Mouse (Mus musculus) 416B (cell line): ENCODE results near the gene Aimp1.

Source experiments
- DNase-seq: peaks from one replicate; pipeline ENCODE4 v3.0.0; 2011; ENCODE audit warnings: low read depth

Aimp1 gene

GRCm38 (mm10) chr3:132684231-132684928 lies at the start of gene Aimp1:
Aimp1 (minus strand) TSS chr3:132684370.
- DNase-seq = peak; percentile 46

DNA sequence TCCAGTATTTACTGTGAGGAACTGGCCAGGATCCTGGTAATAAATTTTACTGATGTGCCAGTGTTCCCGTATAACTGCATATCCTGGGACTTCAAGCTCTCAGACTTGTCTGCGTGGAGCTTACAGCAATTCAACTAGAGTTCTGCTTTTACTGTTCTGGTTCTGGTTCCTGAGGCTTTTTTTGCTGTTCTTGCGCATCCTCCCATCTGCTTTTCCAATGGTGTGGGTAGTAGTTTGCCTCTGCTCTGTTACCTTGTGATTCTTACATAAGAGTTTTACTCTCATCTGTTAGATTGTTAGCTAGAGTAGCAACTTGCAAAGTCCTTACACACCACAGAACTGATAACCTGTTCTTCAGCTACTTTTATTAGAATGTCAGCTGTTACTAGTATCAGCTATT lies 40.2 kb upstream of the Aimp1 start:
- DNase-seq = no peak

- no peak for DNase-seq
These were observed 33.1 kb upstream of the Aimp1 start for GRCm38 (mm10) chr3:132717316-132717715.

- DNase-seq = no peak
These were observed 29.7 kb upstream of the Aimp1 start for GRCm38 (mm10) chr3:132713913-132714312.

GRCm38 (mm10) chr3:132706977-132707376 lies 22.8 kb upstream of the Aimp1 start:
- no peak for DNase-seq

- DNase-seq = no peak
These were observed 20.0 kb upstream of the Aimp1 start for GRCm38 (mm10) chr3:132704216-132704615.

- DNase-seq = peak; percentile 64
These were observed 17.2 kb upstream of the Aimp1 start for GRCm38 (mm10) chr3:132701368-132701767.

DNA sequence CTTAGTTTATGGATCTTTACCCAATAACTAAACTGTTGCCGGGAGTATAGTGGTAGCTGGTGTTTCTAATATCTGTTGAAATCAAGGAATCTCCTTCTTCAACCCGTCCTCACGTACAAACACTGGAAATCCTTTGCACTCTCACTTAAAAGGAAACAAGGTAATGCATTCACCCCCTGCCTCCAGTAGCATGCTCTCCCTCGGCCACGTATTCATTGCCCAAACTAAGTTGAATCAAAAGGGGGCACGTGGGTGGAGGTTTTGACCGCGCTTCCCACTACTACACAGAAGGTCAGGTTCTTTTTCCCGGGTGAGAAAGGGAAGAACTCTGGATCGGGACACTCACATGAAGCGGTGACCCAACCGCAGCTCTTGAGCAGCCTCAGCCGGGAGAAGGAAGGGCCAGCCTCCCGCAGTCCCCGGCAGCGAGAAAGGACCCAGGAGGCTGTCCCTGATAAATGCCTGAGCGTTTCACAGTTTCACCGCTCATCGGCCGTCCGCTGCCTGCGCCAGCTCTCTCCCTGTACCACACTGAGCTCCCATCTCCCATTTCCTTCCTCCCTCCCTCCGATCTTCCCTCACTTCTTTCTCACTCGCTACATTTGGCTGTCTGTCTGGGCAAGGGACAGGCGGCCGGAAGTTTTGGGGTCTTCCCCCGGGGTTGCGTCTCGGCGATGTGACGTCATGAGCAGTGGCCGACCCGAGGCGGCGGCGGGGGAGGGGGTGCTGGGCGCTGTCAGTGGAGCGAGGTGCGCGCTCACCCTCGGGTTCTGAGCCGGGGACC lies 531 bp downstream of the Aimp1 start, which contains the start of gene Tbck:
Tbck (plus strand) TSS at position 698 of the 784 bp plus-strand sequence.
- peak; percentile 93 for DNase-seq

- DNase-seq = no peak
These were observed 6.7 kb downstream of the Aimp1 start for GRCm38 (mm10) chr3:132677494-132677893.

- no peak for DNase-seq
These were observed 28.2 kb downstream of the Aimp1 start for GRCm38 (mm10) chr3:132655955-132656354.

- no peak for DNase-seq
These were observed 30.2 kb downstream of the Aimp1 start for GRCm38 (mm10) chr3:132653959-132654358.

GRCm38 (mm10) chr3:132651776-132652175 lies 32.4 kb downstream of the Aimp1 start:
- DNase-seq = no peak

GRCm38 (mm10) chr3:132650191-132650590 lies 34.0 kb downstream of the Aimp1 start:
- no peak for DNase-seq

DNA sequence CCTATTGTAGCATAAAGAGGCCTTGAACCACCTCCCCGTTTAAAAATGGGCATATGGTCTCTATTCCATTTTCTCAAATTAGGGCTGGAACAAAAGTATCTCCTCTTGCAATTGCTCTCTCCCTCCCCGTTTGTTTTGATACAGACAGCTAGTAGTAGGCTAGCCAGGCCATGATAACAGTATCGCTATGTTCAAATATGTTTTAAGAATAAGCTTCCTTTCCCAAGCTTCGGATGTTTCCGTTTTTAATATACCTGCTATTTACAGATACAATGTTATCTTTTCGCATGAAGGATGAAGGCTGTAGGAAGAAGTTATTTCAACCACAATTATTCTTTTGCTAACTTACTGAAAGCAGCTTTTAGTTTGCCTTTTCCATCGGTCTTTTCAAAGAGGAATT lies 34.8 kb downstream of the Aimp1 start:
- DNase-seq = no peak

- no peak for DNase-seq
These were observed 37.4 kb downstream of the Aimp1 start for GRCm38 (mm10) chr3:132646814-132647213.

DNA sequence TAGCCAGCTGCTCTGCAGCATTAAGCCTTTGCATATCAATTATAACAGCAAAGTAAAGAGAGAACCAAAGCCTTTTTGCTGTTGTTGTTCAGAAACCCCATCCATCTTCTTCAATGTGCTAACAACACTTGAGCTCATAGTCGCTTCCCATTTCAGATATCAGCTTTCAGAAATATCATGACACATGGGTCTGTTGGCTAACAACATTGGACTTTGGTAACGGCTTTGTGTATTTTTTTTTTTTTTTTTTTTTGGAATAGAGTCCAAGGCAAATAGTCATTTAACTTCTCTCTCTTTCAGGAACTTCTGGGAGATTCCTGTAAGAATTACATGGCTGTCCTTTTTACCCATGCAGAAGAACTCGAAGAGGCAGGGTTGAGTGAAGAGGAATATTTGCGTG lies 40.1 kb downstream of the Aimp1 start:
- no peak for DNase-seq

DNA sequence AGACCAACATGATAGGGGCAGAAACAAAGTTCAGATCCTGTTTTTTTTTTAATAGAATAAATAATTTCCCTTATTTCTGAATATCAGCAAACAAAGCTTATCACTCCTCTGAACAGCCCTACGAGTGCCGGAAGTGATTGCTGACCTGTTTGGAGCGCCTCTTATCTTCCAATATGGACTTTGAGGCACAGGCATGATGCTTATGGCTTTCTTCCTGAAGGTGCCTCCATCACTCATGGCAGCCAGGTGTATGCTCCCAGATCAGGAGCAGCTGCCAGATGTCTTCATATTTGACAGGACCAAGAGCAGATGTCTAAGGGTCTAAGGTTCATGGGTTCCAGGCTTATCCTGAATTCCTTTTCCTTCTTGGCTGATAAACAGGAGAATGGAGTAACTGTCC lies 47.1 kb downstream of the Aimp1 start:
- DNase-seq = no peak

DNA sequence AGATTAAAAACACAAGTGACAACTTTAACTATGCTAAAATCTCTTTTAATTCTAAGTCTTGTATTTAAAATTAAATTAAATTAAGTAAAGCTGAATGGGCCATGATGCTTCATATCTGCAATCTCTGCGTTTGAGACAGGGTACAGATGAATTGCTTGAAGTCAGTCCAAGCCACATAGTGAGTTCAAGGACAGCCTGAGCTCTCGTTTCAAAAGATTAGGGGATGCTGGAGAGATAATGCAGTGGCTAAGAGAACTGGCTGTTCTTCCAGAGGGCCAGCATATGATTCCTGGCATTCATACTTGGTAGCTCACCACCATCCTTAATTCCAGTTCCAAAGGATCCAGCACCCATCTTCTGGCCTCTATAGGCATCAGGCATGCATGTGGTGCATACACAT lies 50.9 kb downstream of the Aimp1 start:
- no peak for DNase-seq

GRCm38 (mm10) chr3:132629601-132630239 lies 54.5 kb downstream of the Aimp1 start, which contains the start of gene Gimd1:
Gimd1 (plus strand) TSS chr3:132629820.
- no peak for DNase-seq

DNA sequence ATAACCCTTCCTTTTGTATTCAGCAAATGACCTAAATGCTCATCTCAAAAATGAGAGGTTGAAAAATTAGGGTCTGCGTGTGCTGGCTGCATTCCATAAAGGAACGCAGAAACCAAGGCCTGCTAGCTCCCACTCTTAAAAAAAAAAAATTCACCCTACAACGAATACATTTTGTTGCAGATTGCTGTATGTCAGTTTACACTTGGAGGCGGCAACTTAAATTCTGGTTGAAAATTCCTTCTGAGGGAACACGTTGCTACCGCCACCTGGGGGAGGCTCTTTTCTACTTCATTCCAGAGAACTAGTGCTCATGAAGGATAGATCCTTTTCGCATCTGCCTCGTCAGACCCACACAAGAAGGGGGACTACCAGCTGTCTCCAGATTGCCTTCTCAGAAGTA lies 55.4 kb downstream of the Aimp1 start:
- no peak for DNase-seq
